Mouse (Mus musculus): Measurements from ENCODE around the gene Echdc2. TPM values are rescaled to one million over a fixed set of nuclear protein-coding genes. Genes with fewer than 3 reads are reported as not detected.
"Not testable (repeated sequence)": the region's sequence is repeated elsewhere in the genome, so short reads cannot be mapped to it uniquely, and the experiment has no call there.

Echdc2 gene
- total RNA-seq (2021): 10 to 100 TPM; 25.9 to 26.4 TPM
- long read RNA-seq, experiment 1, transcript Echdc2-201 (10 exons, 1,307 nt): major isoform, 37 of 55 reads
- long read RNA-seq, experiment 1, transcript Echdc2-209 (10 exons, 1,319 nt): minor isoform, 9 of 55 reads
- long read RNA-seq, experiment 1, partial matches to known transcripts: 2 of 55 reads
- long read RNA-seq, experiment 1, other reads (novel, unspliced or antisense): 6 of 55 reads
- long read RNA-seq, experiment 2, transcript Echdc2-201 (10 exons, 1,307 nt): major isoform, 11 of 18 reads
- long read RNA-seq, experiment 2, partial matches to known transcripts: 0 of 18 reads
- long read RNA-seq, experiment 2, other reads (novel, unspliced or antisense): 5 of 18 reads

DNA sequence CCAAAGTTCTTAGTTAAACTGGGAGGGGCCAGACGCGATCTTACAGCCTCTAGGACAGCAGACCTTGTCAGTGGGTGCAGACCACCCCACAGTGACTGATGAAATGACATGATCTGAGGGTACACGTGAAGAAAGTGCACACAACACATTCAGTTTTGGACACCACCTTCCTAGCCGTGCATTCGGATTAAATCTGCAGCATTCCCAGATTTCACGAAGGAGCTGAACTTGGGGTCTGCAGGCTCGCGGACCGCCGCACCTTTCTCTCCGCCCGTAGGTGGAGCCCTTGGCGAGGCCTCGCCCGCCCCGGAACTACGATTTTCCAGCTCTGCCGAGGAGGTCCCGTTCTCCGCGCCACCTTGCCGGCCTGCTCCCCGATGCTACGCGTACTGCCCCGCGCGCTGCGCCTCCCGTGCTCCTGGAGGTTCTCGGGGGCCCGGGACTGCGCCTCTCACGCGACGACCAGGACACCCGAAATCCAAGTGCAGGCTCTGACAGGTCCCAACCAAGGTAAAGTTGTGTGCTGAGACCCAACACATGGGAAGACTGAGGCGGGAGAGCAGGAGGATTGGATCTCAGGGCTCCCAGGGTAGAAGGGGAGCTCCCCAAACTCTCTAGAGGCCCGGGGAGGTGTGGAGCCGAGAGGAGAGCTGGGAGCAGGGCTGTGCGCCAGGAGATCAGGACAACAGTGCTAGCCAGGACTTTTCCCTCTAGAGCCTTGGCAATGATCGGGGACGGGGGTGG, at the start of gene Echdc2:
Gene Echdc2 (plus strand): TSS at position 286 of the 744 bp plus-strand sequence.
- DNase-seq: peak; percentile 64 to 74

DNA sequence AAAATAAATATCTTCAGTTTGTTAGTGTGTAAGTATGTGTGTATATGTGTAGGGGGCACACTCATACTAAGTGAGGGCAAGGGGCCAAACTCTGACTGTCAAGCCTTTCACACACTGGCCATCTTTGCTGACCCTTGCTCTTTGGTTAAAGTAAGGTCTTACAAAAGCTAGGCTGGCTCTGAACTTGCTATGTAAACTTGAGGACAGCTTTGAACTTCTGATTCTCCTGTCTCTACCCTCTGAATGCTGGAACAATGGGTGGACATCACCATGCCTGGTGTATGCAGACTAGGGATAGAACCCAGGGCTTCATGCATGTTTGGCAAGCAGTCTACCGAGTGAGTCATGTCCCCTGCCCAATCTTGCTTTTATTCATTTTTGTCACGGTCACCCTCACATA, 48.8 kb upstream of the Echdc2 start:
- no peak for DNase-seq

DNA sequence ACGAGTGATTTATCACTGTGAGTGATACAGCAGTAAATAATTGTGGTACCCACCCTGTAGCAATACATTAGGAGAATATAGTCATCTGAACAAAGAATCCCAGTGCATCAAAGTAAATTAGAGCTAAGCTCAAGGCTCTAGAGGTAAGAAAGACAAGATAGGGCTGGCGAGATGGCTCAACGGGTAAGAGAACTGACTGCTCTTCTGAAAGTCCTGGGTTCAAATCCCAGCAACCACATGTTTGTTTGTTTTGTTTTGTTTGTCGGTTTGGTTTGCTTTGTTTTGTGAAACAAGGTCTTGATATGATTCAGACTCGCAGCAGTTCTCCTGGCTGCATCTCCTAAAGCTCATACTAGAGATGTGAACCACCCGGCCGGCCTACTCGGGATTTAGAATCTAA, 47.7 kb upstream of the Echdc2 start:
- no peak for DNase-seq

DNA sequence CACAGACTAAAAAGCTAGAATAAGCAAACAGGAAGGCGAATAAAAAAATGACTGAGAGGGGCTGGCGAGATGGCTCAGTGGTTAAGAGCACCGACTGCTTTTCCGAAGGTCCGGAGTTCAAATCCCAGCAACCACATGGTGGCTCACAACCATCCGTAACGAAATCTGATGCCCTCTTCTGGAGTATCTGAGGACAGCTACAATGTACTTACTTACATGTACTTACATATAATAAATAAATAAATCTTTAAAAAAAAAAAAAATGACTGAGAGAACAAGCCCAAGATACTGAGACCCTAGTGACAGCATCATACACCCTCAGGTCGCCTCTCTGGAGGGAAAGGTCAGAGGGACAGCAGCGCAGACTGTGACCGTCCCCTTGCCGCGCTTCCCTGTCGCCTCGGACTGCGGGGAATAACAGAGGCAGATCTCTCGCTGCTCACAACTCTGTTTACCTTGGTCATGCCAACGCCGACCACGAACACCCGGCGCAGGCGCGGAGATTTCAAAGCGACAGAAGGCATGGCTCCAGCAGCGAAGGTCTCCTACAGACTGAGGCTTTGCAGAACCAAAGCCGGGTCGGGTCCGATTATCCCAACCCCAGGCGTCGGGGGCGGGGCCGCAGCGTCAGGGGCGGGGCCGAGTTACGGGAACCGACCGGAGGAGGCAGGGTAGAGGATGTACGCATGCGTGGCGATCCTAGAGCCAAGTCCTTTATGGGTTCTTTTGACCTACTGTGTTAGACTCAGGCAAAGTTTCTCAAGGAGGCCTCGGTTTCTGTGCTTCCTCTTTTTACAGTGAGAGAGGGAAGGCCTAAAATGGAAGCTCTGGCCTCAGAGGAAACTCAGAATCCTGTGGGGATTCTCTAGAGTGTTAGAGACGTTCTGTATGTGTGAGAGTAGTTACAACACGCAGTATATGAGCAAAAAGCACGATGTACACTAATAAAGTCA, 47.0 kb upstream of the Echdc2 start:
- peak; percentile 97 to 99 for DNase-seq

DNA sequence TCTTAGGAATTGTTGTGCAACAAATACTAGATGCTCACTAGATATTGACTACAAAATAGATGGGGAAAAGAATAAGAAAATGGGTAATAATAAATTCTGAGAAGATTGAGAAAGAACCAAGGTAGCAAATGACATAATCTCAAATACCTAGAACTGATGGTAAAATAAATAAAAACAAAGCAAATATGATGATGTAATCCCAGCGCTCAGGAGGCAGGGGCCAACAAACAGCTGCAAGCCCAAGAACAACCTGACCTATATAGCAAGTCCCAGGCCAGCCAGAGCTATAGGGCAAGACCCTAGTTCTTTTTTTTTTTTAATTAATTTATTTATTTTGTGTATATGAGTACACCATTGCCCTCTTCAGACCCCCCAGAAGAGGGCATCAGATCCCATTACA, 41.1 kb upstream of the Echdc2 start:
- DNase-seq: no peak

DNA sequence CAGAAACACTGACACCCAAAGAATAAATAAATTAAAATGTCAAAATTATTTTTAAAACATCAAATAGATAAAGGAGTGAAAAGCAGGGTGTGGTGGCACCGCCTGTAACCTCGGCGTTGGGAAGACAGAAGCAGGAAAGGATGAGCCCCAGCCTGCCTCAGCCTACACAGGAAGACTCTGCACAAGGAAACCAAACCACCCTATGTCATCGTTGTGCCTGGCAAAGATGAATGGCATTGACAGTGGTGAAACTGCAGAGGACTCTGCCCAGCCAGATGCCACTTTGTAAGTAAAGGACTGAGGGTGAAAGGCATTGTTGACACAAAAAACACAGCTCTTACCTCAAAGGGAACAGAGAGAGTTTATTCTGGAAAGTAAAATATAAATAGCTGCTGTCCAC, 39.0 kb upstream of the Echdc2 start:
- no peak for DNase-seq

DNA sequence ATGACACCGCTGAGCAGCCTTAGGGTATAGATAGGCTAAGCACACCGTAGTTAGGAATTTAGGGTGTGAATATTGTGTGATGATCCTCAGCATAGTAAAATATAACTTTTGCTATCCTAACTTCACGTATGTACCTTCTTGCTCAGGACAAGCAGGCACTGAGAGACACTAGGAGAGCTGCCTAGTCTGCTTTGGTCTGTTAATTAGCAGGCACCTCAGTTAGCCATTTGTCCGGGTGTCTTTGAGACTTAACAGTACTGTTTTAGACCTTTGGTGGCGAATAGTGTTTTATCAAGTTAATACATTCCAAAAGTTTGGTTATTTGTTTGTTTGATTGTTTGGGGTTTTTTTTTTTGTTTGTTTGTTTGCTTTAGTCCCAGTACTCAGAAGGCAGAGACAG, 37.7 kb upstream of the Echdc2 start:
- no peak for DNase-seq

DNA sequence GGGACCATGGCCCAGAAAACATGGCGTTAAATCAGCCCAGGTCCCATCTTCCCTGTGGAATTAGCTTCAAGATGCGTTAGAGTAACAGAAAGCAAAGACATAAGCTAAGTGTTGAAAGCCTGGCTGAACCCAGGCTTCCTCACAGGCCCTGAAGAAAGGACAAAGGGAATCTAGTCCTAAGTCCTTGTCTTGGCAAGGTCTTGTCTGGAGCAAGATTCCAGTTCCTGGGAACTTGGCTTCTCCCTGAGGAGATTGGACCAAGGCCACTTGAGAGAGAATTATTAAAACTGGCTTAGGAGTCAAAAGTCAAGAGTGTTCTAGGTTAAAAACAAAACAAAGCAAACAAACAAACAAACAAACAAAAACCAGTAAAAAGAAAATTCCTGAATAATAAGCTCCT, 36.9 kb upstream of the Echdc2 start:
- no peak for DNase-seq

DNA sequence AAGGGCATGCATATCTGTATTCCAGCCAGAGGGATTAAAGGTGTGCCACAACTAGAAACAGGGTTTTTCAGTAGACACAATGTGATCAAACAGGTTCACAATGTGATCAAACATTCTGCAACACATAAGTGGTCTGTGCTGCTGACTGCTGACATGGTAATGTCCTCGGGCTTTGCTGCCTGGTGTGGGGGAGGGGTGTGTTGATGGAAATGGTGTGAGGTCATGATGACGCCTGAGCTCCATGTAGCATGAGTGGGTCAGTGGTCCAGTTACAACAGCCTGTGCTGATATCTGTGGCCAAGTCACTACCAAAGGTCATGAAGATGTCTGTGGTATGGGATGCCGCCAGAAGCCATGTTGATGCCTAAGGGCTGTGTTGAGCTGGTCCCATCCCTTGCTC, 34.8 kb upstream of the Echdc2 start:
- no peak for DNase-seq

DNA sequence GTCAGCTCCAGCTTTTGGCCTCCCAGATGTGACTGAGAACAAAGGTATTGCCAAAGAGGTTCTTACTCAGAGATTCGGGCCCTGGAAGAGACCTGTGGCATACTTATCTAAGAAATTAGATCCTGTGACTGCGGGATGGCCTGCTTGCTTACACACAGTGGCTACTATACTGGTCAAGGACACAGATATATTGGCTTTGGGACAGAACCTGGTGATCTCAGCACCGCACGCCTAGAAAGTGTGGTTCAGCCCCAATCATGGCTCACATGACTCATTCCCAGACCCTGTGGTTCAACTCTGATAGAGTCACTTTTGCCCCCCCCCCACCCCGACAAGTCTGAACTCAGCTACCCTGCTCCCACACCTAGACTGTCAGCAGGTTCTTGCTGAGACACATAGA, 28.3 kb upstream of the Echdc2 start:
- peak; percentile 53 to 54 for DNase-seq

DNA sequence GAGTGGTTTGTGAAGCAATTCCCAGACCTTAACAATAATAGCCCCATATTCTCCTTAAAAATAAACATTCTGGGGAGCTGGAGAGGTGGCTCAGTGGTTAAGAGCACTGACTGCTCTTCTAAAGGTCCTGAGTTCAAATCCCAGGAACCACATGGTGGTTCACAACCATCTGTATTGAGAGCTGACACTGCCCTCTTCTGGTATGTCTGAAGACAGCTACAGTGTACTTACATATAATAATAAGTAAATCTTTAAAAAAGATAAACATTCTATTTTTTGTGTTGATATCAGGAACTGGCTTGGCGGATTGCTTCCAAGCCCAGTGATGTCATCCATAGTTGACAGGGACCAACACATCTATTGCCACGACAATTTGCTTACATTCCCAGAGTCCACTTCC, 22.1 kb upstream of the Echdc2 start:
- DNase-seq: not testable (repeated sequence)

DNA sequence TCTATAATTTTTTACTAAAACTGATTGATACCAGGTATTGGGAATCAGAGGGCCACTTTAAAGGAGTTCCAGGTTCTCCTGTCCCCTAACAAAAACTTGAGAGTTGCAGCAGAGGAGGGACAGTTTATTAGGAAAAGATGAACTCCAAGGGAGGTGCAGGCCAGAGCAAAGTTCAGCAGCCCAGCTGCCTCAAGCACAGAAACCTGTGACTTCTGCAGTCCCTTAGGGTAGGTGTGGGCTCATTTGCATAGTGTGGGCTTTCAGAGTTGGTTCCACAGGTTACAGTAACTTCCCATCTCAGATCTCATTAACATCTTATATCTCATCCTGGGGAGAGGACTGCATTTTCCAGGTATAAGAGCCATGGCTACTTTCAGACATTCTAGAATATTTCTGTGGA, 21.5 kb upstream of the Echdc2 start:
- no peak for DNase-seq

DNA sequence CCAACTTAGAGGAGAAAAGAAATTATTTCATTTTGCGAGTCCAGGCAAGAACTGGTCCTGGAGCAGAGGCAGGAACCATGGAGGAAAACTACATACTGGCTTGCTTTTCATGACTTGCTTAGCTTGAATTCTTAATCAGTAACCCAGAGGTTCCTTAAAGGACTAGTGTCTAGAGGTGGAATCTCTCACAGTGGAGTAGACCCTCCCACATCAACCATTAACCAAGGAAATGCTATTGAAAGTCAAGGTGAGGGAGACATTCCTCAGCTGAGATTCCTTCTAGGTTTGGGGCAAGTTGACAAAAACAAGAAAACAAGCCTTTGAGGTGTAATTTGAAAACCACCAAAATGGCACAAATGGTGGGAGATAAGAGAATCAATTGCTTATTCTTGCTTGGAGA, 20.4 kb upstream of the Echdc2 start, which contains the start of gene Scp2:
Gene Scp2 (minus strand): TSS at position 119 of the 400 bp plus-strand sequence.
- DNase-seq: no peak

DNA sequence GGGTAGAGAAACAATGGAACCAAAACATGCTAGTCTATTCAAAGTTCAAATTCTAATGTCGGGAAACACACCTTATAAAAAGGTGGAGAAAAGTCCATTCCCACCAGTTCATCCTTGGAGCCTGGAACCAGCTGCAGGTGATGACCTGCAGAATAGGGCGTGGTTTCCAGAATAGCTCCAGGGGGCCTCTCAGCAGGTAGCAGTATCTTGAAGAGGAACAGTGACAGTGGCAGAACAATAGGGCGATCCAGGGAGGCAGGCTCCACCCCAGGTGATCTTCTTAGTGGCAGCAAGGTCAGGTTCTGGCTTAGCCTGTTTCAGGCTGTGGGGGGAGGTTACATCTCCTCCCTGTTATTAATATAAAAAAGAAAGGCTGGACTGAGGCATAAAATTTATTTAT, 19.7 kb upstream of the Echdc2 start:
- DNase-seq: not testable (repeated sequence)

DNA sequence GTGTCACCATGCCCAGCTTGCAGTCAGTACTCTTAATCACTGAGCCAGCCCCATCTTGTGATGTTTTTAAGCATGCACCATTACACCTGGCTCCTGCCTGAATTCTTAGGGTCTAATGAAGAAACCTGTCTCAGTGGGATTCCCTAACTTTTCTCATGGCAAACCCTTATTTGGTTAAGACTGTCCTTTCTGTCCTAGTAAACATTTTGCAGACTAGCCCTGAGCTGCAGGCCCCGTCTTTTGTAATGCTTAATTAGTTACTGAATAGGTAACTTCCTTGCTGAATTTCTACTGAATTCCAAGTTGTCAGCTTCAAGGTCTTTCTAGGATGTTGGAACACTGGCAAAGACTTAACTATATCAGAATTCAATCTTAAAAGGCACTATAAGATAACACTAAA, 10.1 kb upstream of the Echdc2 start:
- not testable (repeated sequence) for DNase-seq

DNA sequence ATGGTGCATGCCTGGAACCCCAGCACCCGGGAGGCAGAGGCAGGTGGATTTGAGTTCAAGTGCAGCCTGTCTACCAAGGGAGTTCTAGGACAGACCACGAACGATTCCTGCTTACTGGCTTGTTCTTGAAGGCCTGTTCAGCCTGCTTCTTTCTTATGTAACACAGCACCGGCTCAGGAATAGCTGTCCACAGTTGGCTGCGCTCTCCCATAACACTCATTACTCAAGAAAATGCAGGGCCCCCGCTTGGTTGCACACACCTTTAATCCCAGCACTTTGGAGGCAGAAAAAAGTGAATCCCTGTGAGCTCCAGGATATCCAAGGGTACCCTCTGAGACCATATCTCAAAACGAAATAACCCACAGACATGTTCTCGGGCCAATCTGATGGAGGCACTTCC, 3.3 kb upstream of the Echdc2 start:
- no peak for DNase-seq

DNA sequence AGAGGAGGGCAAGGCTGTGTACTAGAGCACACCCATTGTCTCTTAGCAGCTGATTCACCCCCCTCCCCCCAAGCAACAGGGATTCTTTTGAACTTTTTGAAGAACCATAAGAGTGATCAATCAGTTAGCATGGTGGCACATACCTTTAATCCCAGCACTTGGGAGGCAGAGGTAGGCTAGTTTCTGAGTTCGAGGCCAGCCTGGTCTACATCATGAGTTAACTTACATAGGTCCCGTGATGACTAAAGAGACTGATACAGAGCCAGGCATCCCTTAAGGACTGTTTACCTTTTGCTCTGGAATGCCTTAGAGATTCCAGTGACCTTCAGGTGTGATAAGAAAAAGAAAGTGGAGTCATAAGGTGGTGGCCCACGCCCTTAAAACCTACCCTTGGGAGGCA, 1.9 kb upstream of the Echdc2 start:
- no peak for DNase-seq

DNA sequence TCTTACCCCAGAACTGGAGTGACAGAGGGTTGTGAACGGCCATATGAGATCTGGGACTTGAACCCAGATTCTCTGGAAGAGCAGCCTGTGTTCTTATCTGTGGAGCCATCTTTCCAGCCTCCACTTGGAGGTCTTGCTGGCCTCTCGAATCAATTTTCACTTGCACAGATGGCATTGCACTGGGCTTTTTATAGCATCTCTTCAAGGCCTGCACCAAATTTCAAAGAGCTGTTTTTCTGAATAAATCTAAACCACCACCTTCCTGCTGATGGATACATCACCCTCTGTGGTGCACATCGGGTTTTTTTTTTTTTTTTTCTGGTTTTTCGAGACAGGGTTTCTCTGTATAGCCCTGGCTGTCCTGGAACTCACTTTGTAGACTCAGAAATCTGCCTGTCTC, 1.6 kb downstream of the Echdc2 start:
- no peak for DNase-seq

DNA sequence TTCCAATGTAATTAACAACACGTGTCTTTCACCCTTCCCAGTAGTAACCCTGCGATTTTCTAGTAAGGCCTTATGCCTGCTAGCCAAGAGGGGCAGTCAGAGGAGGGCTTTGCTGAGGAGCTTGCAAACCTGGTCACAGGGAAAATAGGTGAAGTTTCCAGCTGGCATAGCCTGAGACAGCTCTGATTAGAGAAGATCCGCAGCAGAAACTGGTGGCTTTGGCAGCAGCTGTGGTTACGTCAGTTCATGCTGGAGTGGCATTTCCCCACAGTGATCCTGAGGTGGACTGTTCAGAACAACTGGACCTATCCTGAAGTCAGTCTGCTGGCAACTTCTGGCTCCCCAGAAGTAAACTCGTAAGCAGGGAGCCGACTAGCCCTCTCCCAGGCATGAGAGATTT, 2.8 kb downstream of the Echdc2 start:
- DNase-seq: no peak

DNA sequence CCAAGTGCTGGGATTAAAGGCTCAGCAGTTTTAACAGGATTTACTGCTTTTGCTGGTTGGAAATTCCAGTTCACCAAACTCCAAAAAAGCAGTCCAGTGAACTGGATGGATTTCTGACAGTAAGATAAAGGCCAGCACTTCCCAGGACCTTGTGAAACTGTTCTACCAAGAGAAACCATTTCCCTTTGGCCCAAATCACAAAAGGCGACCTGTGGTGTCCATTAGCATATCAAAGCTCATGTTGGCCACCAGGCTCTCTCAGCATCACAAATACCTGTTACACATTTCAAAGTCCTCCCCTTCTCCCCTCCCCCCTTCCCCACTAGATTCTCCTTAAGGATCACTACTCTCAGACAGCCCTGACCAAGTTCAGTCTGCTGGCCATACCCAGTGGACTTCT, 17.0 kb downstream of the Echdc2 start:
- DNase-seq: no peak

DNA sequence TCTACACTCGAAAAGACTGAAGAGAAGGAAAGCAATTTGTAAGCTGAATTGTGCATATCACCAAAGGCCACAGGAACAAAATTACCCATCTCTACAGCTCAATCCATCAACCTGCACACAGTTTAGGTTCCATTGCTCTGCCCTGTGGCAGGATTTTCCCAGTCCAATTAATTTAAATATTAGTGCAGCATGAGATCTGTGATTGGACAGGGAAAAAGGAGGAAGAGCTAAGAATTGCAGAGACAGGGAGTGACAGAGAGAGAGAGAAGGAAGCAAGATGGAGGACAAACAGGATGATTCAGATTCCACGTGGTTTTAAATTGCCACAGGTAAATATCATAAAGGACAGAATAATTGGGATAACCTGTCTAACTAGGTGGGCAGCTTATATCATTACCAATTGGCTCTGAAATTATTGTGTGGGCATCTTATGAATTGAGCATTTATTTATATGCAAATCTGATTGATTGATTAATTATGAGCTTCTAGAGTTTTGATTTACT, 27.6 kb downstream of the Echdc2 start:
- DNase-seq: no peak

DNA sequence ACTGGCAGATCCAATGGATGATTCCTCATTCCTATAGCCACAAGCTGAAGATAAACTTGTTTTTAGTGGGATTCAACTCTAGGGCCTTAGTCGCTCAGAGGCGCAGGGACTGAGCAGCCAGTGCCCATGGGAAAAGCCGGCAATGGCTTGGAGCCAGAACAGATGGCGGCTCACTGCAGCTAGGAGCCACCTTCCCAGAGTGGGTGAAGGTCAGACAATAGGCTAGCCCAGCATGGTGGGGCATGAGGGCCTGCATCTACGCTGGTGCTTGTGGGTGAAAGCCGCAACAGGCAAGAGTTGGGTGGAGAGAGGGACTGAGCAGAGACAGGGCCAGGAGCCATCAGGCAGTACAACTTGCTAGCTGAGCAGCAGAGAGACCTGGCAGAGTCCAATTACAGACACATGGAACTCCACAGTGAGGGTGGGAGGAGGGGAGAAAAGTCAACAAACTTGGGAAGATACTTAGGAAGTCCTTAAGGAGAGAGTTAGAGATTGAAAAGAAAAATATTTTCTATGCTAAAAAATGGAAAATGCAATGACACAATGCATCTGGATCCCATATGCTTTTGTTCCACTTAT, 31.1 kb downstream of the Echdc2 start:
- DNase-seq: peak; percentile 5 to 36
